ENCODE assay signal across 19 mouse cellular contexts in the genomic region with DNA sequence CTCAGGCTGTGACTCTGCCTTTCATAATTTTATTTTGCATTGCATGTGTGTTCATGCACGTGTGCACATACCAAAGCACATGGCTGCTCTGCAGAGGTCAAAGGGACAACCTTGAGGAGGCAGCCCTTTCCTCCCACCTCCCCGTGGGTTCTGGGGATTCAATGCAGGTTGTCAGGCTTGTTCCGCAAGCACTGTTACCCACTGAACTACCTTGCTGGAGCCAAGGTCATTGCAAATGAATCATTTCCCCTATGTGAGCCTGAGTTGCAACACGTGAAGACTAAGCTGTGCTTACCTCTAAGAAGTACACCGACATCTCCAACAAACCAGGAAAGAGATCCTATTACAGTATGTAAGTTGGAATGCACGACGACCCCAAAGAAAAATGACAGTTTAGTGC. TPM values are rescaled to one million over a fixed set of nuclear protein-coding genes. Genes with fewer than 3 reads are reported as not detected.
A peak's percentile ranks its signal among the peaks of the same experiment; 100 is the strongest.
DNase-seq lines count a peak whose midpoint lies in the region; ATAC-seq lines count a peak whose summit lies in the region.
"Had no signal": no experiment of that assay in that cellular context is flagged by ENCODE, and none has a peak within 500 bp of the region (broad histone marks: within the 10 kb centered on the region; RNA-seq: fewer than 3 reads in every experiment).

No protein-coding gene starts in this region.

- no peaks in the 10 kb centered on the region for H3K4me1 ChIP-seq in kidney, embryonic 14.5 days (ENCODE audit: control insufficient read depth, insufficient read depth, low read length)
- no peaks in the 10 kb centered on the region for H3K4me1 ChIP-seq in stomach, embryonic 16.5 days (ENCODE audit: control insufficient read depth, insufficient read depth, low read length)
- H3K4me1 ChIP-seq in hindbrain, embryonic 16.5 days (ENCODE audit: control insufficient read depth, insufficient read depth, low read depth, low read length) = no peaks in the 10 kb centered on the region
- H3K4me1 ChIP-seq: embryonic facial prominence, embryonic 12.5 days; forebrain, embryonic 15.5 days; neural tube, embryonic 12.5 days had no signal

- WGBS in kidney, embryonic 14.5 days = 70% methylated on average over 7 of the region's 7 CpGs
- 66% methylated on average over 7 of the region's 7 CpGs for WGBS in stomach, embryonic 16.5 days
- 89% methylated on average over 7 of the region's 7 CpGs for WGBS in hindbrain, embryonic 16.5 days

- no peak overlapping the region for H3K27ac ChIP-seq in kidney, embryonic 14.5 days (ENCODE audit: low read depth, low read length)
- H3K27ac ChIP-seq in stomach, embryonic 16.5 days (ENCODE audit: low read length) = no peak overlapping the region
- no peak overlapping the region for H3K27ac ChIP-seq in hindbrain, embryonic 16.5 days (ENCODE audit: low read depth, low read length)
- H3K27ac ChIP-seq: embryonic facial prominence, embryonic 12.5 days; forebrain, embryonic 15.5 days; liver, embryonic 14.5 days; macrophage; neural tube, embryonic 12.5 days had no signal

- no peaks in the 10 kb centered on the region for H3K36me3 ChIP-seq in kidney, embryonic 14.5 days (ENCODE audit: control insufficient read depth, insufficient read depth, low read length)
- H3K36me3 ChIP-seq in stomach, embryonic 16.5 days (ENCODE audit: control insufficient read depth, insufficient read depth, low read length) = 0 out of 2 replicates have a peak, but pooled peaks cover 4% of the 10 kb centered on the region
- H3K36me3 ChIP-seq in hindbrain, embryonic 16.5 days (ENCODE audit: control insufficient read depth, insufficient read depth, low read length) = no peaks in the 10 kb centered on the region
- H3K36me3 ChIP-seq: embryonic facial prominence, embryonic 12.5 days had no signal

- no peak overlapping the region for H3K4me2 ChIP-seq in kidney, embryonic 14.5 days (replicated peaks; ENCODE audit: low read depth, low read length)
- H3K4me2 ChIP-seq in stomach, embryonic 16.5 days (ENCODE audit: low read depth, low read length) = no peak overlapping the region
- no peak overlapping the region for H3K4me2 ChIP-seq in hindbrain, embryonic 16.5 days (ENCODE audit: low read length)
- H3K4me2 ChIP-seq: embryonic facial prominence, embryonic 12.5 days; forebrain, embryonic 15.5 days; midbrain, embryonic 11.5 days; neural tube, embryonic 12.5 days had no signal

- DNase-seq in kidney, adult 8-10 months = peak; percentile 6 to 28
- DNase-seq in ZHBTc4 (ENCODE audit: low read depth, low spot score) = peak; percentile 13
- peak; percentile 18 for DNase-seq in kidney, adult 9 months
- DNase-seq in adipocyte (ENCODE audit: low spot score) = no peak
- DNase-seq: cerebellum, adult 9-11 months; gastrocnemius, postnatal 36 days; right cerebral cortex, adult 18-20 months; thymus, adult 18-20 months; thymus, postnatal 4 days had no signal

- no peak for ATAC-seq in kidney, embryonic 14.5 days (ENCODE audit: low FRiP score, low TSS enrichment)
- ATAC-seq in stomach, embryonic 16.5 days (ENCODE audit: insufficient read depth, low FRiP score) = 0 out of 2 replicates have a peak, but pooled peaks have one; percentile 25
- ATAC-seq in hindbrain, embryonic 16.5 days = no peak
- ATAC-seq: forebrain, embryonic 15.5 days; Patski had no signal

- no peaks in the 10 kb centered on the region for H3K27me3 ChIP-seq in kidney, embryonic 14.5 days (ENCODE audit: control insufficient read depth, insufficient read depth, low read length)
- H3K27me3 ChIP-seq in stomach, embryonic 16.5 days (ENCODE audit: control insufficient read depth, insufficient read depth, low read length) = no peaks in the 10 kb centered on the region
- H3K27me3 ChIP-seq in hindbrain, embryonic 16.5 days (replicated peaks; ENCODE audit: control insufficient read depth, insufficient read depth, low read length) = no peaks in the 10 kb centered on the region
- H3K27me3 ChIP-seq: embryonic facial prominence, embryonic 12.5 days; forebrain, embryonic 15.5 days; neural tube, embryonic 12.5 days; Patski had no signal

- H3K4me3 ChIP-seq in kidney, embryonic 14.5 days (ENCODE audit: low read length) = no peak overlapping the region
- no peak overlapping the region for H3K4me3 ChIP-seq in stomach, embryonic 16.5 days (replicated peaks; ENCODE audit: low read length)
- H3K4me3 ChIP-seq in hindbrain, embryonic 16.5 days (ENCODE audit: low read length) = no peak overlapping the region
- H3K4me3 ChIP-seq: embryonic facial prominence, embryonic 12.5 days; forebrain, embryonic 15.5 days; neural tube, embryonic 12.5 days had no signal

- no peaks in the 10 kb centered on the region for H3K9me3 ChIP-seq in kidney, embryonic 14.5 days (ENCODE audit: control insufficient read depth, low read length)
- no peaks in the 10 kb centered on the region for H3K9me3 ChIP-seq in stomach, embryonic 16.5 days (replicated peaks; ENCODE audit: control insufficient read depth, low read length)
- H3K9me3 ChIP-seq in hindbrain, embryonic 16.5 days (ENCODE audit: control insufficient read depth, low read length) = no peaks in the 10 kb centered on the region
- H3K9me3 ChIP-seq: embryonic facial prominence, embryonic 12.5 days; forebrain, embryonic 15.5 days; neural tube, embryonic 12.5 days had no signal

- no peak overlapping the region for H3K9ac ChIP-seq in kidney, embryonic 14.5 days (ENCODE audit: low read depth, low read length)
- no peak overlapping the region for H3K9ac ChIP-seq in stomach, embryonic 16.5 days (ENCODE audit: low read length)
- no peak overlapping the region for H3K9ac ChIP-seq in hindbrain, embryonic 16.5 days (ENCODE audit: low read depth, low read length)
- H3K9ac ChIP-seq: embryonic facial prominence, embryonic 12.5 days; forebrain, embryonic 15.5 days; liver, embryonic 14.5 days; neural tube, embryonic 12.5 days had no signal

RNA-seq across cellular contexts. Expression of gene Otx1, which starts 48.2 kb away (rescaled TPM):
- not detected in 2 replicates for polyA plus RNA-seq in kidney, embryonic 14.5 days (2014; fragmentation: Nextera tagmentation; extraction: Ambion mirVana)
- polyA plus RNA-seq in stomach, embryonic 16.5 days (2015; fragmentation: Nextera tagmentation; extraction: Ambion mirVana) = 0.09 TPM in 1 of 2 replicates, not detected in the other
- polyA plus RNA-seq in hindbrain, embryonic 16.5 days (2015; fragmentation: Nextera tagmentation; extraction: Ambion mirVana) = 0.51 and 0.92 TPM in 2 replicates
- polyA plus RNA-seq: liver, embryonic 14.5 days; macrophage; neural tube, embryonic 12.5 days had no signal
